Mouse (Mus musculus) embryonic facial prominence, embryonic 14.5 days (tissue): ENCODE results near the gene Mum1. TPM values are rescaled to one million over a fixed set of nuclear protein-coding genes. Genes with fewer than 3 reads are reported as not detected.
A peak's percentile ranks its signal among the peaks of the same experiment; 100 is the strongest.
"Not testable (repeated sequence)": the region's sequence is repeated elsewhere in the genome, so short reads cannot be mapped to it uniquely, and the experiment has no call there.

Experiments
- ATAC-seq: fragments of 200-750 bp; cut with Nextera tagmentation; 2 replicates; pipeline ENCODE4 v1.8.0; 2017; ENCODE audit warnings: low read depth, moderate number of reproducible peaks, moderate TSS enrichment
- DNase-seq: peaks from one replicate; pipeline ENCODE4 v3.0.0-alpha.2; 2015; ENCODE audit warnings: low spot score
- H3K27ac ChIP-seq: fragments of 300-500 bp; sonication (generic); replicated peaks from 2 replicates; pipeline ENCODE4 v1.5.1; 2014; ENCODE audit warnings: low read depth, mild to moderate bottlenecking, low read length, moderate library complexity
- H3K27me3 ChIP-seq: fragments of 300-500 bp; sonication (generic); replicated peaks from 2 replicates; pipeline ENCODE4 v1.6.1; 2014; ENCODE audit warnings: low read length; ENCODE audit not compliant: control insufficient read depth, insufficient read depth
- H3K36me3 ChIP-seq: fragments of 300-500 bp; sonication (generic); 2 replicates; pipeline ENCODE4 v1.6.1; 2014; ENCODE audit warnings: low read length, mixed read lengths; ENCODE audit not compliant: control insufficient read depth, insufficient read depth
- H3K4me1 ChIP-seq: fragments of 300-500 bp; sonication (generic); 2 replicates; pipeline ENCODE4 v1.6.1; 2014; ENCODE audit warnings: antibody characterized with exemption, low read length; ENCODE audit not compliant: control insufficient read depth, insufficient read depth
- H3K4me2 ChIP-seq: fragments of 300-500 bp; sonication (generic); 2 replicates; pipeline ENCODE4 v1.6.1; 2014; ENCODE audit warnings: low read depth, mild to moderate bottlenecking, low read length, moderate library complexity, mixed read lengths
- H3K4me3 ChIP-seq: fragments of 300-500 bp; sonication (generic); 2 replicates; pipeline ENCODE4 v1.5.1; 2014; ENCODE audit warnings: low read depth, mild to moderate bottlenecking, low read length
- H3K9ac ChIP-seq: fragments of 300-500 bp; sonication (generic); 2 replicates; pipeline ENCODE4 v1.6.1; 2014; ENCODE audit warnings: low read depth, mild to moderate bottlenecking, low read length, moderate library complexity, mixed read lengths
- H3K9me3 ChIP-seq: fragments of 300-500 bp; sonication (generic); 2 replicates; pipeline ENCODE4 v1.6.1; 2016; ENCODE audit warnings: low read length; ENCODE audit not compliant: control insufficient read depth
- WGBS: fragments of 180-500 bp; shearing (Covaris S2); extraction: QIAGEN DNeasy Blood & Tissue Kit; methylation state at CpG from one replicate; pipeline ENCODE4 v1.1.7; 2014; 5-methylcytosine and 5-hydroxymethylcytosine counted together
- polyA plus RNA-seq: library from polyadenylated mRNA; unstranded; fragments of >200 nt; fragmentation: Nextera tagmentation; extraction: Ambion mirVana; gene quantifications from 2 replicates; pipeline ENCODE4 v1.2.1, GENCODE M21; 2014

Mum1 gene
- polyA plus RNA-seq, 1 experiment from 2014 or later = 52.1 TPM

GRCm38 (mm10) chr10:80238306-80238705 lies 12.1 kb downstream of the Mum1 start:
- Histone ChIP-seq H3K4me2 (no peak overlapping the region), H3K4me1 (no peaks in the 10 kb centered on the region), H3K9me3 (no peaks in the 10 kb centered on the region), H3K36me3 (peaks cover 100% of the 10 kb centered on the region), H3K27me3 (no peaks in the 10 kb centered on the region), H3K4me3 (no peak overlapping the region), H3K9ac (no peak overlapping the region), H3K27ac (no peak overlapping the region)
- ATAC-seq = no peak
- WGBS = 95% methylated on average over 3 of the region's 3 CpGs
- DNase-seq = no peak

- ATAC-seq = no peak
- no peaks in the 10 kb centered on the region for H3K9me3 ChIP-seq
- H3K27ac ChIP-seq = no peak overlapping the region
- peaks cover 99% of the 10 kb centered on the region for H3K36me3 ChIP-seq
- no peak overlapping the region for H3K4me3 ChIP-seq
- WGBS = 83% methylated on average over 6 of the region's 6 CpGs
- H3K4me2 ChIP-seq = no peak overlapping the region
- no peaks in the 10 kb centered on the region for H3K4me1 ChIP-seq
- no peak for DNase-seq
- H3K9ac ChIP-seq = no peak overlapping the region
- no peaks in the 10 kb centered on the region for H3K27me3 ChIP-seq
These were observed 13.6 kb downstream of the Mum1 start for GRCm38 (mm10) chr10:80239791-80240190.

- ATAC-seq (0 out of 2 replicates have a peak, but pooled peaks have one; percentile 5), DNase-seq (no peak)
- Histone ChIP-seq H3K27me3 (no peaks in the 10 kb centered on the region), H3K4me3 (no peak overlapping the region), H3K4me1 (peaks cover 3% of the 10 kb centered on the region; the same call in 1 of the 2 replicates), H3K9me3 (no peaks in the 10 kb centered on the region), H3K9ac (no peak overlapping the region), H3K4me2 (no peak overlapping the region), H3K36me3 (peaks cover 76% of the 10 kb centered on the region), H3K27ac (no peak overlapping the region)
- WGBS = 70% methylated on average over 6 of the region's 9 CpGs
These were observed 15.9 kb downstream of the Mum1 start for GRCm38 (mm10) chr10:80242088-80242487.

GRCm38 (mm10) chr10:80242607-80243006 lies 16.4 kb downstream of the Mum1 start:
- Histone ChIP-seq H3K27ac (no peak overlapping the region), H3K36me3 (peaks cover 71% of the 10 kb centered on the region), H3K9ac (no peak overlapping the region), H3K4me2 (no peak overlapping the region), H3K9me3 (no peaks in the 10 kb centered on the region), H3K4me1 (peaks cover 3% of the 10 kb centered on the region; the same call in 1 of the 2 replicates), H3K27me3 (no peaks in the 10 kb centered on the region), H3K4me3 (no peak overlapping the region)
- DNase-seq = no peak
- WGBS = 95% methylated on average over 3 of the region's 3 CpGs
- no peak for ATAC-seq

GRCm38 (mm10) chr10:80244791-80245399 lies 18.7 kb downstream of the Mum1 start:
- H3K27ac ChIP-seq = no peak overlapping the region
- no peak overlapping the region for H3K4me3 ChIP-seq
- WGBS = 38% methylated on average over 5 of the region's 5 CpGs
- peaks cover 3% of the 10 kb centered on the region; the same call in 1 of the 2 replicates for H3K4me1 ChIP-seq
- ATAC-seq (no peak), DNase-seq (peak; percentile 77)
- H3K9me3 ChIP-seq = no peaks in the 10 kb centered on the region
- H3K27me3 ChIP-seq = no peaks in the 10 kb centered on the region
- H3K9ac ChIP-seq = no peak overlapping the region
- no peak overlapping the region for H3K4me2 ChIP-seq
- peaks cover 48% of the 10 kb centered on the region for H3K36me3 ChIP-seq

GRCm38 (mm10) chr10:80245600-80245999 lies 19.4 kb downstream of the Mum1 start:
- Histone ChIP-seq H3K9me3 (no peaks in the 10 kb centered on the region), H3K27me3 (no peaks in the 10 kb centered on the region), H3K27ac (no peak overlapping the region), H3K4me3 (no peak overlapping the region), H3K9ac (no peak overlapping the region), H3K4me2 (no peak overlapping the region), H3K4me1 (peaks cover 5% of the 10 kb centered on the region; the same call in 1 of the 2 replicates), H3K36me3 (peaks cover 41% of the 10 kb centered on the region)
- 4% methylated on average over 4 of the region's 4 CpGs for WGBS
- DNase-seq (peak; percentile 90), ATAC-seq (peak; percentile 19; the same call in 1 of the 2 replicates)

GRCm38 (mm10) chr10:80247849-80248248 lies 21.6 kb downstream of the Mum1 start:
- Histone ChIP-seq H3K4me1 (peaks cover 5% of the 10 kb centered on the region; the same call in 1 of the 2 replicates), H3K4me2 (peak overlapping the region; percentile 71; the same call in 1 of the 2 replicates), H3K27ac (no peak overlapping the region), H3K36me3 (peaks cover 25% of the 10 kb centered on the region), H3K9ac (no peak overlapping the region), H3K27me3 (no peaks in the 10 kb centered on the region), H3K4me3 (peak overlapping the region; percentile 70; the same call in 1 of the 2 replicates), H3K9me3 (no peaks in the 10 kb centered on the region)
- whole genome bisulfite sequencing = 46% methylated on average over 6 of the region's 6 CpGs
- ATAC-seq = no peak
- DNase-seq = peak; percentile 74

- not testable (repeated sequence) for H3K27ac ChIP-seq, H3K27me3 ChIP-seq, DNase-seq, ATAC-seq, H3K4me1 ChIP-seq, H3K9me3 ChIP-seq
- Histone ChIP-seq H3K4me2 (peak overlapping the region; percentile 71), H3K4me3 (peak overlapping the region; percentile 70), H3K36me3 (peaks cover 25% of the 10 kb centered on the region), H3K9ac (0 out of 2 replicates have a peak overlapping the region, but pooled peaks have one; percentile 19)
- 49% methylated on average over 3 of the region's 3 CpGs for WGBS
These were observed 22.2 kb downstream of the Mum1 start for GRCm38 (mm10) chr10:80248437-80248836.
